Mouse (Mus musculus) thymus, adult 2 months (tissue): ENCODE data around the gene Igfbpl1. TPM values are rescaled to one million over a fixed set of nuclear protein-coding genes. Genes with fewer than 3 reads are reported as not detected.

ENCODE experiments used
- DNase-seq: peaks from one replicate; pipeline ENCODE4 v3.0.0; 2021
- H3K27ac ChIP-seq: fragments of 200-500 bp; 2 replicates; pipeline ENCODE4 v1.5.1; 2012; ENCODE audit warnings: low read length, control low read depth; ENCODE audit not compliant: control insufficient read depth, insufficient read depth
- H3K27me3 ChIP-seq: fragments of 200-500 bp; 2 replicates; pipeline ENCODE4 v1.6.1; 2012; ENCODE audit warnings: mild to moderate bottlenecking, low read length, moderate library complexity, mixed read lengths; ENCODE audit not compliant: control insufficient read depth, insufficient read depth
- H3K36me3 ChIP-seq: fragments of 200-500 bp; 2 replicates; pipeline ENCODE4 v1.6.1; 2012; ENCODE audit warnings: mild to moderate bottlenecking, low read length, moderate library complexity; ENCODE audit not compliant: control insufficient read depth, insufficient read depth
- H3K4me1 ChIP-seq: fragments of 200-500 bp; replicated peaks from 2 replicates; pipeline ENCODE4 v1.6.1; 2012; ENCODE audit warnings: low read length; ENCODE audit not compliant: control insufficient read depth, insufficient read depth
- H3K4me3 ChIP-seq: fragments of 200-500 bp; 2 replicates; pipeline ENCODE4 v1.5.1; 2012; ENCODE audit warnings: mild to moderate bottlenecking, low read length, control low read depth, moderate library complexity; ENCODE audit not compliant: control insufficient read depth, insufficient read depth
- CTCF ChIP-seq: fragments of 200-500 bp; IDR thresholded peaks from 2 replicates; pipeline ENCODE4 v1.5.1; 2012; ENCODE audit warnings: mild to moderate bottlenecking, control low read depth, low read length, moderate library complexity, borderline replicate concordance; ENCODE audit not compliant: control insufficient read depth, poor library complexity, insufficient read depth; ENCODE audit errors: extremely low read depth
- POLR2A ChIP-seq: fragments of 200-500 bp; IDR thresholded peaks from 2 replicates; pipeline ENCODE4 v1.6.1; 2012; ENCODE audit warnings: mild to moderate bottlenecking, low read length, control low read depth, moderate library complexity; ENCODE audit not compliant: control insufficient read depth, poor library complexity, insufficient read depth; ENCODE audit errors: extremely low read depth
- WGBS: fragments of 180-500 bp; shearing (Covaris S2); methylation state at CpG from one replicate; pipeline ENCODE4 v1.1.7; 2018; 5-methylcytosine and 5-hydroxymethylcytosine counted together
- polyA plus RNA-seq: library from polyadenylated mRNA; depleted of rRNA; stranded (reverse); fragments of >200 nt; gene quantifications from 2 replicates; pipeline ENCODE4 v1.2.3, GENCODE M21; 2012

The Igfbpl1 gene
- polyA plus RNA-seq, 1 experiment, result 0.27 TPM

DNA sequence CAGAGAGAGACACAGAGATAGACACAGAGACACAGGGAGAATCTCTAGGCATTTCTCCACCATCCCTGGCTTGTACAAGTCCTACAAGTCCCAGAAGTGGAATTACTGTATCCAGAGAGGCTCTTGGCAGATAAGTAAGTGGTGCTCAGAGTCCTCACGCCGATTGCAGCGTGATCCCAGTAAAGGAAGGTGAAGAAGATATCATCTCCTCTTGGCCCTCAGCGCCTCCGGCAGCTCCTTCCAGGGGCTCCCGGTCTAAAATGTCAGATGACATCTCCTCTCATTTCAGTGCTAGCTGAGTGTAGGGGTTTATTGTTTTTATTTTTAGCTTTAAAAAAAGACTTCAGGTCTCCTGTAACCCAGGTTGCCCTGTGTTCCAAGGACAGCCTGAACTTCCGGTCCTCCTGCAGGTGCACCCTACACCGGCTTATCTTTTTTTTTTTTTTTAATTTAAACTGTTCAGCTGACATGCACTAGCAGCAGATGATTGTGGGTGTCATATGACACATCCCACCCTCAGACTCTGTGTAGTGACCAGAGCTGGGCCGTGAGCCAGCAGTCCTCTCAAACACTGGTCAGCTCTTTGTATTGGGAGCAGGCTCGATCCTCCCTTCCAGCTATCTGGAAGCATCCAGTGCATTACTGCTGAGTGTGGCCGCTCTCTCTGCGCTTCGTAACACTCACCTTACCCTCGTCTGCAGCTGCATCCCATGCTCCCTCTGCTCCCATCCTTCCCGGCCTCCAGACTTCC, 26.9 kb upstream of the Igfbpl1 start:
- TF ChIP-seq CTCF, result no peak
- TF ChIP-seq POLR2A, result no peak
- Histone ChIP-seq H3K4me3 (no peak overlapping the region), H3K27ac (no peak overlapping the region; the same call in 1 of the 2 replicates), H3K36me3 (no peaks in the 10 kb centered on the region), H3K4me1 (no peaks in the 10 kb centered on the region), H3K27me3 (no peaks in the 10 kb centered on the region)
- DNase-seq, result no peak
- WGBS, result 90% methylated on average over 15 of the region's 15 CpGs

DNA sequence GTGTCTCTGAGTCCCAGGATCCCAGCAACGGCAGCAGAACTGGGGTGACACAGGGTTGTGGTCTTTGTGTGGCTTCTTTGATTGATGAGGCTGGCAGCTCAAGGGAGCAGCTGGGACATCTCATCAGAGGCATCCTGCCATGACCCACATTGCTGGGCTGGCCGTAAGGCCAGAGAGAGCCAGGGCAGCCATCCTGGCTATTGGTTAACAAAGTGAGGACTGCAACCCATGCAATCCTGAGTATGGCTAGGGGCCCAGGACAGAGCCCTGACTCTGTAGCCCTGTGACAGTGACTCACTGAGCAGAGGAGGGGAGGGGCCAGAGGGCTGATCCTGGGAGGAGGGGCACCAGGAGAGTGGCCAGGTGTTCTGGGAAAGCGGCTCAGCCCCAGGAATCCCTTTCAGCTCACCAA, 24.9 kb upstream of the Igfbpl1 start:
- no peaks in the 10 kb centered on the region for H3K27me3 ChIP-seq
- no peaks in the 10 kb centered on the region for H3K36me3 ChIP-seq
- DNase-seq, result no peak
- no peak for TF ChIP-seq POLR2A
- TF ChIP-seq CTCF, result no peak
- H3K27ac ChIP-seq, result no peak overlapping the region
- H3K4me1 ChIP-seq, result no peaks in the 10 kb centered on the region
- H3K4me3 ChIP-seq, result no peak overlapping the region
- WGBS, result 35% methylated on average over 3 of the region's 3 CpGs

DNA sequence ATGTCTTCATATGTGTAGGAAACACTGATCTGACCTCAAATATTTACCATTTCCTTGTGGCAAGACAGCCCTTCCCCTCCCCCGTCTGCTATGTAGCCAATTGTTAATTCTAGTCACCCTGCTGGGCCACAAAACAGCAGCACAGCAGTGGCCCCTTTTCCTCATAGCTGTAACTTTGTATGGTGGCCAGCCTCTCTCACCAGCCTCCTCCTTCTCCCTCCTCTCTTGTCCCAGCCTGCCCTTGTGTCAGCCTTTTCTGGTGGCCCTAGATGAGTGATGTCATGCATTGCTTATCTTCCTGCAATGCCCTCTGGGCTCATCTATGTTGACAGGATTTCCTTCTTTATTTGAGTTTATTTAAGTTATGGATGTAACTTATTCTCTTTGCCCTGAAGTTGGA, 22.7 kb upstream of the Igfbpl1 start:
- H3K4me3 ChIP-seq, result no peak overlapping the region
- no peaks in the 10 kb centered on the region for H3K4me1 ChIP-seq
- no peak for DNase-seq
- no peak for TF ChIP-seq POLR2A
- no peak for TF ChIP-seq CTCF
- no peak overlapping the region for H3K27ac ChIP-seq
- H3K27me3 ChIP-seq, result no peaks in the 10 kb centered on the region
- no peaks in the 10 kb centered on the region for H3K36me3 ChIP-seq
- WGBS, result 84% methylated on average over 1 of the region's 1 CpGs

DNA sequence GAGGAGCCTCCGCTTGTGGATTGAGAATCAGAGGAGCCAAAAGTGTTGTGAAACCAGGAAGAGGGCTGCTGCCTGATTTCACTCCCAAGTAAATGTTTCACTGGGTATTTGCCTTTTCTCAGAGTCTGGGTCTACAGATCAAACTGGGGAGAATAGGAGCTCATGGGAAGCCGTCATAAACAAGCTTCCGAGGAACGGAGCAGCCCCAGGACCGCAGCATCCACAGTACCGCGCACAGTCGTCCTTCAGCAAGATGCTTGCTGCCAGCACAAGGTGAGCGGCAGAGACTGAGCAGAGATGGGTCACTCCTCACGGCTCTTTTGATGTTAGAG, 22.1 kb upstream of the Igfbpl1 start:
- no peak for TF ChIP-seq CTCF
- TF ChIP-seq POLR2A, result no peak
- H3K36me3 ChIP-seq, result no peaks in the 10 kb centered on the region
- H3K4me1 ChIP-seq, result no peaks in the 10 kb centered on the region
- no peak for DNase-seq
- H3K27me3 ChIP-seq, result no peaks in the 10 kb centered on the region
- no peak overlapping the region for H3K4me3 ChIP-seq
- H3K27ac ChIP-seq, result no peak overlapping the region
- WGBS, result 71% methylated on average over 10 of the region's 10 CpGs

DNA sequence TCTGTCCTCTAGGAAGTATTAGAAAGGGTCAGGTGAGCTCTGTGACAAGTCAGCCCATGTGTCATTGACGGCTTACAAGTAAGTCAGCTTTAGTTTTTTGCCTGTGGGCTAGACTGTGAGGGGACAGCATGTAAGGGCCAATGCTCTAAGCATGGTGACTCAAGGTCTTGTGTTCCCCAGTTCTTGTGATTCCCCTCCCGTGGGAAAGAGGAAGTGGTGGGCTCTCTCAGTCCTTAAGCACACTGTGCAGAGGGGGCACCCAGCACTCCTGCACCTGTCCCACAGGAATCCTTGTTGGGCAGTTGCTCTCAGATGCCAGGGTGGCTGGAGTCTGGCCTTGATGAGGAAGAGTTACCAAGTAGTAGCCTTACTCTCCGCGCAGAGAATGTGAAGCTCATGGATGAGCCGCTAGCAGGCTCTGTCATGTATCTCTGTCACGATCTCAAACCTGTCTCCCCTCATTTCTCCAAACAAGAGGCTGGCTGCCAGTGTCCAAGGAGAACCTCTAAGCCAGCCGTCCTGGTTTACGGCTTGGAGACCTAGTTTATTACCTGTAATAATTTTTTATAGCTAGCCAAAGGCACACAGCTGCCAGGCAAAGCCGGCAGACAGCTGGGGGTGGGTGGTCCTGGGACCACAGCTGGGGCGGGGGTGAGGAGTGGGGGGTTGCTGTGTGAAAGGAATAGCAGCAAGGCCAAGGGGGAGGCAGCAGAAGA, 21.5 kb upstream of the Igfbpl1 start, which contains the start of gene Stra6l:
TSS of gene Stra6l (plus strand) at position 556 of the 716 bp plus-strand sequence.
- Histone ChIP-seq H3K4me1 (no peaks in the 10 kb centered on the region), H3K36me3 (no peaks in the 10 kb centered on the region), H3K27ac (no peak within 1 kb of the TSS), H3K4me3 (no peak within 1 kb of the TSS), H3K27me3 (no peaks in the 10 kb centered on the region)
- DNase-seq, result no peak
- TF ChIP-seq CTCF (no peak), POLR2A (no peak)
- 50% methylated on average over 10 of the region's 10 CpGs for WGBS

DNA sequence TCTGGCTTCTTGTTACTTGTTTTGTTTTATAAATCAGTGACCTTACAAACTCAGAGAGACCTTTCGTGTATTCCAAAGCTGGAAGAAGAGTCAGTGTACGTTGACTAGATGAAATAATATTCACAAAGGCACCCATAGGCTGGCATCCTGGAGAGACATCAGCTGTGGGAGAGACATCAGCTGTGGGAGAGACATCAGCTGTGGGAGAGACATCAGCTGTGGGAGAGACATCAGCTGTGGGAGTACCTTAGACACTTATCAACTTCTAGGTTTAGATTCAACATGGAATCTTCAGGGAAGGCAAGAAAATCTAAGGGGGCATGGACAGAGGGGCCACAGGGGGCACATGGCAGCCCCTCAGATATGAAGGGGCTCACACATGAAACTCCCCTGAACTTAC, 19.5 kb upstream of the Igfbpl1 start:
- TF ChIP-seq POLR2A, result no peak
- no peak for TF ChIP-seq CTCF
- Histone ChIP-seq H3K4me1 (no peaks in the 10 kb centered on the region), H3K27ac (no peak overlapping the region), H3K27me3 (no peaks in the 10 kb centered on the region), H3K36me3 (no peaks in the 10 kb centered on the region), H3K4me3 (no peak overlapping the region)
- DNase-seq, result no peak
- 96% methylated on average over 2 of the region's 2 CpGs for WGBS

DNA sequence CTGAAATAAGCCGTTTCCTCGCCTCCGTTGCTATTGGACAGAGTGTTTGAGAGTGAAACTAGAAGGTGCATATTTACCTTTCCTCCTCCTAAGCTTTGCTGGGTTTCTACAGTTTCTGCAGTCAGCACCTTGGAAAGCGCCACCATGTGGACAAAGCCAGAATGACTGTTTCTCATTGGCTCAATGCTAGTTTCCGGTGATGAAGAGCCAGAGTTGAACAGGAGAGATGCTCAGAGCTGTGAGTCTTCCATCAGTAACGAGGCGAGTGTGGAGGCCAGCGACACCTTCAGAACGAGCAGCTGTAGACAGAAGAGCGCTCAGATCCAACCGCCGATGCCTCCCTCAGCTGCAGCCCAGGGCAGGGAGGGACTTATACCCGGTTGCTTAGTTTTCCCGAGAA, 17.6 kb upstream of the Igfbpl1 start:
- Histone ChIP-seq H3K4me1 (no peaks in the 10 kb centered on the region), H3K27ac (no peak overlapping the region), H3K4me3 (no peak overlapping the region), H3K27me3 (no peaks in the 10 kb centered on the region), H3K36me3 (no peaks in the 10 kb centered on the region)
- TF ChIP-seq CTCF (no peak), POLR2A (no peak)
- 51% methylated on average over 14 of the region's 14 CpGs for WGBS
- DNase-seq, result peak; percentile 43
